Mouse (Mus musculus) lung, adult 18-20 months (tissue): ENCODE results near the gene Frem3.
A peak's percentile ranks its signal among the peaks of the same experiment; 100 is the strongest.

ENCODE experiments used
- DNase-seq, 2 experiments: peaks; one replicate each; pipeline ENCODE4 v3.0.0; 2022; ENCODE audit warnings: mixed read lengths in 2 of 2

The Frem3 gene

DNA sequence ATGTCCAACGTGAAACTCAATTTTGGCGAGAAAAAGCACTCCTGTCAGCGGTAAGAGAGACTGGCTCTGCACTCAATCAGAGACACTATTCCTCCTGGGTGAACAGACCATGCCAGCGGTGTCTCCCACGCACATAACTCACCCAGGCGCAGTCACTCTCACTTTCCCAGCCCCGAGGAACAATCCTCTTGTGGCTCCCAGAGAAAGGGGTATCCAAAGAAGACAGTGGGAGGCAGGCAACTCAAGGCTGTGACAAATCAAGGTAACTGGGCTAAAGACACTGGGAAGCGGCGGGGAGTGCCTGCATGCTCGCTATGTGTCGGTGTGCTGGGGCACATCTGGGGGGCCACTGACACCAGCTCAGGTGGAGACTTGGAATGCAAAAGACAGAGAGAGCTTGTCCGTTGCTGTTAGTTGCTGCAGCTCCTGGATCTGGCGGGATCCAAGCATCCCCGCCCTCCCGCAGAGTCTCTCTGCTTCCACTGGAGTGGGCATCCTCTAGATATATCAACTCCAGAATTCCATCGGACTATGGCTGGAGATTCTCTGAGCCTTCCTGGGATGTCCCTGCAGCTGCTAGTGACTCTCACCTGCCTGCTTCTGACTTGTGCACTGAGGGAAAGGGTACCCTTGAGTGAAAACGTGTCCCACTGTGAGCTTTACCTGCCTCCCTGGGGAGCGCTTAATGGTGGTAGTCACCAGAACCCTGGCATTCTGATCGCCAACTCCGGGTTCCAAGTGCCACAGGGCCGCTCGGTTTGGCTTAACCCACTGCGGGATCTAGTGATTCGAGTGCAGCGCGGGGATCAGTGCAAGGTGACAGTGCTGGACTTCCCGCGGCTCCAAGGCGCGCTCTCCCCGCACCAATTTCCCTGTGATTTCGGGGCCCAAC lies at the start of gene Frem3:
Gene Frem3 (plus strand): TSS at position 532 of the 892 bp plus-strand sequence.
- DNase-seq: no peak

DNA sequence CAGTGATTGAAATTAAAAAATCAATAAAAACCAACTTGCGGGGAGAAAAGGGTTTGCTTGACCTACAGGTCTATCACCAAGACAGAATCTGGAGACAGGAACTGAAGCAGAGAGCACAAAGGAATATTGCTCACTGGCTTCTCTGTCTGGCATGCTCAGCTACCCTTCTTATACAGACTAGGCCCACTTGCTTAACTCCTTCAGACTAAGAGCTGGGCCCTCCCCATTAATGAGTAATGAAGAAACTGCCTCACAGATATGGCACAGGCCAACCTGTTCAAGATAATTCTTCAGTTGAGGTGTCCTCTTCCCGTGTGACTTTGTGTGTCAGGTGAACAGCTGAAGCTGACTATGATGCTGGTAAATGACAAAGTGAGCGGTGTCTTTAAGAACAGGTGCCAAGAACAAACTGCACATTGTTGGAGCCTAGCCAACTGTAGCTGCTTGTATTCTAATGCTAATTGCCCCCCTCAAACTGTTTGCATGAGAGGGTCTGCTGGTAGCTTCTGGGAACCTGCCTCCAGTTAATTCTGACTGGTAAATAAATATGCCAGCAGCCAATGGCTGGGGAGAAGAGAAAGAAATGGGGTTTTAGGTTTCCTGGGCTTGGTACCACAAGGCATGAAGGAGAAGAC lies 46.6 kb upstream of the Frem3 start:
- DNase-seq: no peak

DNA sequence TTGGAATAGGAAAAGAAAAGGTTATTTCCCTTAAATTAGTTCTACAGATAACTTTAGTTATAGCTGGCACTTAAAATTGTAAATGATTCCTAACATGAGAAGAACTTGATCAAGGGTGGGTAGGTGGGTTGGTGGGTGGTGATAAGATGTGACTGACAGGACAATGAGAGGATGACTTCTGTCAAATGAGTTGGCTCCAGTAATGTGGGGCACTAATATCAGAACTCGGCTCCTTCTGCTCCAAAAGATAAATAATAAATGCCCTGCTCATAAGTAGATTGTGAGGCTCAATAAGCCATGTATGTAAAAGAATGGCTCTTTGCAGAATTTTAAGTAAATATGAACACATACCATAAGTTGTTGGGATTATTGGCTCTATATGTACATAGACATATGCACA lies 43.4 kb upstream of the Frem3 start:
- no peak for DNase-seq

DNA sequence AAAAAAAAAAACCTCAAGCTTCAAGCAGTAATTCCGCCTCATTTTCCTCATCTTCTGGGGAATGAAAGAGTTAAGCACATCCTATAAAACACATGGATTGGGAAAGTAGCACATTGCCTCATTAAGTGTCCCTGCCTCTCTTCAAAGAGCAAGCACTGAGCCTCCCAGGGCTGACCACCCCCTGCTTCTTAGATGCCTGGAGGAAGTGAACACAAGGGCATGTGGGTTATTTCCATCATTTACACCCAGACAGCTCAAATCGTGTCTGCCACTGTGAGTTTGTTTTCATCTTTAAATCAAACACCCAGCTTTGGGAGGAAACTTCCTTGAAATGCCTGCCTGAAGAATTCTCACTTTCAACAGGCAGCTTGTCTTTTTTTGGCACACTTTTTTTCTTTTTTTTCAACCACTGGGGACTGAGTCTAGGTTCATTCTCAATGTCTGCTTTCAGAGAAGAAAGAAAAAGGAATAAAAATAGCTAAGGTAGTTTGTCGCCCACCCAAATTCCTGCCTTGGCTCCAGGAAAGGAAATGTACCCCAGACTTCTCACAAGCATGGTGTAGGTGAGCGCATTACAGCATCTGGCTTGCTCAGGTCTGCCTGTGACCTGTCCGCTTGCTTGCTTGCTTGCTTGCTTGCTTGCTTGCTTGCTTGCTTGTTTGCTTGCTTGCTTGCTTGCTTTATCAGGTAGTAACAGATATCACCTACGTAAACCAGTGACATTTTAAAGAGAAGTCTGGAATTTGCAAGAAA lies 42.5 kb upstream of the Frem3 start:
- no peak for DNase-seq

DNA sequence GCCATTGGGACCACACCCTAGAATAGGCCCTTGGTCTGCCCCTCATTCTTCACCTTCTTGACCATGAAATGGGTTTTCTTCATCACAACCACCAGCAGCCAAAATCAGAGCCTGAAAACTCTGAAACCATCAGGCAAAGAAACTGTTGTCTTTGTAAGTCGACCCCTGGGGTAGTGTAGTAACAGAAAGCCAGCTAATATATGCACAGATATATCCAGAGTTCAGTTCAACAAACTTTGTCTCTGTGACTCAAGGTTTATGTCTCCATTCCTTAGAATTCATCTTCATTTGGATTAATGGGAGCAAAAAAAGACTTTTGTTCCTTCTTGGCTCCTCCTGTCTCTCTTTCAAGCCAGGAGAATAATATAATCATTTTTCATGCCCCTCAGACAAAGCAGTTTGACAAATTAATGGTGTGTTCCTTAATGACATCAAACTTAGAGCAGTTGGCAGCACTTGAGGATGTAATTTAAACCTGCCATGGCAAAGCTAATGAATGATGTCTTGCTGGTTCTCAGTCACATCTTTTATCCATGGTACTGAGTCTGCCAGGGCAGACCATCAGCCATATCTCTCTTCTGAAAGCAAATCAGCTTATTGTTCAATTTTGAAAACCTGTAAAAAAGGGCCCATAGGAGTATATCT lies 38.3 kb upstream of the Frem3 start:
- DNase-seq: no peak

DNA sequence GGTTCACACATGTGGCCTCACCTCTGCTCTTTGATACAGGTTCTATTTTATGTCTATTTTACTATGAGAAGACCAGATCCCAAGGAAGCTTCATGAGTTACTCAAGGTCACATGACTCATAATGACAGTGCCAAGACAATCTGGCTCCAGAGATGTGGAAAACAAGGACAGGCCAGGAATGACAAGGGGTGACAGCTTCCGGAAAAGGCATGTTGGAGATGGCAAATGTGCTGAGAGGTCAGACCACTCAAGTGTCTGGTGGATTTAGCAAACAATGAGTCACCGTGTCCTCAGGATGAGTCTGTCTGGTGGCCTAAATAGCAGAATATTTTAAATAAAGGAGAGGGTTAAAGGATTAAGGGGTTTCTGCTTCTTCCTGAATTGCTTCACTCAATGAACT lies 33.8 kb upstream of the Frem3 start:
- DNase-seq: no peak

DNA sequence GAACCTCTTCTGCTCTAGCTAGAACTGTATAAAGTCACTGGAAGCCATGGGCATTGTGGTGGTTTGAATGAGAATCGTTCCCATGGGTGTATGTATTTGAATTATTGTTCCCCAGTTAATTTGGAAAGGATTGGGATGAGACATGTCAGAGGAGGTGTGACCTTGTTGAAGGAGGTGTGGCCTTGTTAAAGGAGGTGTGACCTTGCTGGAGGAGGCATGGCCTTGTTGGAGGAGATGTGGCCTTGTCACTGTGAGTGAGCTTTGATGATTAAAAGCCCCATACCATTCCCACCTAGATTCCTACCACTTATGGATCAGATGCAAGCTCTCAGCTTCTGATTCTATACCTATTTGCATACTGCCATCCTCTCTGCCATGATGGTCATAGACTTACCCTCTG lies 31.8 kb upstream of the Frem3 start:
- DNase-seq: no peak

DNA sequence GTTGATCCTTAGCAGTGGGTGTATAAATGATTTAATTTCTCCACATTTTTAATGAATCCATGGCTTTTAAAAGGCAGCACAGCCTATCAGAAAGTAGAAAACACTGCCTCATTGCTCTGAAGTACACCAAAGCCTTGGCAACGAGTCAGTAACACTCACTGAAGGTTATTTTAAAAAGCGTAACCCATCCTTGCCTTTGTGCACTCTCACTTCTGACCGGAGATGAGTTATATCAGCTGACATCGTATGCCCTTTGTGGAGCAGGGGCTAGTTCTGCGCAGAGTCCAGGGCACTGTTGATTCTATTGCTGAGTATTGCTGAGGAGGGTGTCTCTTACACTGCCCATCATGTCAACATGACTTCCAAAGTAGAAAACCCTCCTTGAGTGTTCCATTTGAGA lies 18.3 kb upstream of the Frem3 start:
- DNase-seq: no peak

DNA sequence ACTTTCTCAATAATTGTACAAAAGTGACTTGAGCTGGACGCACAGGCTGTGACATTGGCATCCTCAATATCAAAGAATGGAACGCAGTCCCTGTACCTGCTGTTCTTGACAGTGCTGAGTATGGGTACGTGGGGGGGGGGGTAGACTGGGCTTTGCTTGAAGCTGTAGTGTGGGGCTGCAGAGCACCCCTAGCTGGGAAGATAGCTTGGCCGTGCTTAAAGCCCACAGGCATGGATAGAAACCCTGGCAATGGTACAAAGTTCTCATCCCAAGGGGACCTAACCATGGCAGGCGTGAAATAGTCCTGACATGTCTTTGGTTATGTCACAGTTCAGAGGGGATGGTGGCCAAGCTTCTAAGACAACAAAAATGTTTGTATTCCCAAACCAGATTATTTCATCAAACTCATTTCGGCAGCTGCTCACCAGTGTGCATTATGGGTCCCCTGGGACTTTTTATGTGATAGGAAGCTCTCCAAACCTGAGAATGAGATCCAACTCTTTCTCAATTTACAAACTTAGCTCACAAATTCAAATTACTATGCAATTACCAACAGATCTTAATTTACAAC lies 10.2 kb upstream of the Frem3 start:
- DNase-seq: no peak

DNA sequence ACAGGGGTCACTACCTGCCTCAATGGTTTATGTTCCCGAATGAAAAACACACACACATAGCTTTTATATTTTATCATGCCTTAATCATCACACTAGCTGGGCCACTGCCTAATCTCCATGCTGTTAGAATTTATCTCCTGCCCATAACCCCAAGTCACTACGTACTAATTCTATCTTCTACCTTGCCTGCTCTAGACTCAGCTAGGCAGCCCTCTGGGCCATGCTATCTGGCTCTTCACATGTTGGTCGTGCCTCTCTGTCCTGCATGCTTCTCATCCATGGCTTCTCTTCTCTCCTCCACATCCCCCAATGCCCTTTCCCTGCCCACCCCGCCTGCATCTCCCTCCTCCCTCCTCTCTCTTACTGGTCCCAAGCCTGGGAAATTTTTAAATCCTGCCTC lies 9.0 kb upstream of the Frem3 start:
- no peak for DNase-seq

DNA sequence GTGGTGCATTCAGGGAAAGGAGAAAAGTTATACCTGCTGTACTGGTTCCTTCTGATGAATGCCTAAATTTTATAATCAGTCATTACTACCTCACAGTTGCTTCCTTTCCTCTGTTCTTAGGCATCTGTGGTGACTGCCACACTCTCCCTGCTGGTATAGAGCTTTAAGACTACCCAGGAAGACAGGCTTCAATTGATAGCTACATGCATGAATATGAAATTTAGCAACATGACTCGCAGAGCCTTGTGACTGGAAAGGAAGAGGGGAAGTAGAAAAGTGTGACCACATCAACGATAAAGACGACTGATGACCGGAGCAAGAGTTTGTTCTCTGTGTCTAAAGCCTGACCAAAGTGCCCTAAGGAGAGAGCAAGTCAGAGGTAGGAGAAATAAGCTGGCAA lies 3.8 kb upstream of the Frem3 start:
- DNase-seq: no peak

DNA sequence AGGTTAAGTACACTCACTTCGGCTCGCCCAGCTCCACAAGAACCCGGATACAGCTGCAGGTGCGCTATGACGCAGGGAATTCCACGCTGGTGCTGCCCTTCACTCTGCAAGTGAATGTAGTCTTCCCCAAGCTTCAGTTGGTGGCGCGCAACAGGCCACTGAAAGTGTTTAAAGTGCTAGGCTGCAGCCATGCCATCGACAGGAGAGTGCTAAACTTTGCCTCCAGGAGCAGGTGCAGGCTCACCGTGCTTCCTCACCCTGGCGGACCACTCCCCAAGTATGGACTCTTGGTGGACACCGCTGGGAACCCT lies 516 bp downstream of the Frem3 start:
- DNase-seq: no peak

DNA sequence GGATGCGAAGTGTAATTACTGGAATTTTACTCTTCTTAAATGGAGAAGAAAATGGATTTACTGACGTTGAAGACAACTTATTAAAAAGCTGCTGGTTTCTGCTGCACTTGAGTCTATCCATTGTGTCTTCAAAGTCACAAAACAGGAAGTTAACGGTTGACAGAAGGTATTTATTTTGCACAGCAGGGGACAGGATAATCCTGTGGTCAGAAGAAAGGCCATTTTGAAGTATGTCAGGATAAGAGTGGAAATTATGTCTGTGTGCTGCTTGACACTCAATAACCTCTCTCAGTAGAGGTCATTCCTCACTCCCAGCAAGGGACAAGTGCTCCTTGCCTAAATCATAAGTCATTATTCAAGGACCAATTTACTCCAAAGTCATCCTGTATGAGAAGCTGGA lies 8.9 kb downstream of the Frem3 start:
- no peak for DNase-seq

DNA sequence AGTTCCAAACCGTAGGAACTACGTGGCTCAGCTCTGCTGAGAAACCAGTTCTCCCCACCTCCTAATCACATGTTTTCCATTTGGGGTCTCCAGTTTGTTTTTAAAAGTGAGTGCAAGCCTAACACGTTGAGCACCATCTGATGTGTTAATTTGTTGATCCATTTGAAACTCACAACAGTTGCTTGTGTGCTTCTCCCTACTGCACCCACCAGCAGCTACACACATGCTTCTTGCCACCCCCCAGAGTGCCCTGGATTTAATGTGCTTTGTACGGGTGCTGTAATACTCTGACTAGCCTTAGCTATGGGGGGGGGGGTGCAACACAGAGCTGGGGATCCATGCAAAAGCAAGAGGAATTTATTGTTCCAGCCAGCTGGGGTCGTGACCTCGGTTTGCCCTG lies 36.5 kb downstream of the Frem3 start:
- no peak for DNase-seq

DNA sequence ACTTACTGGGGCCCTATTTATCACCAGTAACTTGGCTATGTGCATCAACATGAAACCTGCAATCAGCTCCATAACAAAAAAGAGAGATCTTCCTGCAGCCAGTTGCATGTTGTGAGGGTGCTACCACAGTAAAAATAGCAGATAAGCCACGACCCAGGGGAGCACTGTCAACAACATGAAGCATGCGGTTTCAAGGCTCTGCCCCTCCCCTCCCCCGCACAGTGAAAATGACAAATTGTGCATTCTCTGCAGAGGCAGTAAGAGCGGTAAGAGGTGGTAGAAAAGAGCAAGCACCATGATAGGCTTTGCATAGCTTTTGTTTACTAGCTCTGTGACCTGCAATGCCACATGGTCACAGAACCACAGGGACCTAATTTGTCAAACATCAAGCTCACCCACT lies 46.8 kb downstream of the Frem3 start:
- DNase-seq: no peak

DNA sequence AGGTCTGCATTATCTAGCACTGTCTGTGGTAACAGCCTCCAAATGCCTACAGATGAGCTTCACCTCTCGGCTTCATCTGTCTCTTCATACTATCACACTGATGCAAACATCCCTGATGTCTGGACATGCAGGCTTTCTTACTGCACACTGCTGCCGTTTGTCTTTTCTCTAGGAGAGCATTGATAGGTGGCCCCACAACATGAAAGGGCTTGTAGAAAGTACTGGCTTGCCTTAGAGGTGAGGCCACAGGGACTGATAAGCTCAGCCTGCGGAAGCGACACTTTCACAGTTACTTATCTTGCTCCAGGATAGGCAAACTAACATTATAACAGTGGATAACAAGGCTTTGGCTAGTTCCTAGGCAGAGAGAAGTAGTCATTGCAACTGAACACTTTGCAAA lies 50.2 kb downstream of the Frem3 start:
- DNase-seq: no peak

DNA sequence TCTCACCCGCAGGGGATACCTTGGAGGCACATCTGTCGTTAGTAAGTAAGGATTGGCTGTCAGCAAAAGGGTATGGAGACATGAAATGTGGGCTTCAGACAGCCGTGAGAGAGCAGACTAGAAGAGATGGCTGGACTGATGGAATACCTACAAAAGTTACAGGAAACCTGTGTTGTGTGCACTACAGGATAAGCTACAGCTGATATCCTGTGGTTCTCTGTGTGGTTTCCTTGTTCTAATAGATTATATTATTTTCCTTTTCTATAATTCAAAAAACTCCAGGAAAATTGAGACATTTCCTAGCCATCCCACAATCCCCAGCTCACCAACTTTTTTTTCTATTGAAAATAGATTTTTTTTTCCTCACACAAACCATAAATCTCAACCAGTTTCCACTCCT lies 52.6 kb downstream of the Frem3 start:
- no peak for DNase-seq

DNA sequence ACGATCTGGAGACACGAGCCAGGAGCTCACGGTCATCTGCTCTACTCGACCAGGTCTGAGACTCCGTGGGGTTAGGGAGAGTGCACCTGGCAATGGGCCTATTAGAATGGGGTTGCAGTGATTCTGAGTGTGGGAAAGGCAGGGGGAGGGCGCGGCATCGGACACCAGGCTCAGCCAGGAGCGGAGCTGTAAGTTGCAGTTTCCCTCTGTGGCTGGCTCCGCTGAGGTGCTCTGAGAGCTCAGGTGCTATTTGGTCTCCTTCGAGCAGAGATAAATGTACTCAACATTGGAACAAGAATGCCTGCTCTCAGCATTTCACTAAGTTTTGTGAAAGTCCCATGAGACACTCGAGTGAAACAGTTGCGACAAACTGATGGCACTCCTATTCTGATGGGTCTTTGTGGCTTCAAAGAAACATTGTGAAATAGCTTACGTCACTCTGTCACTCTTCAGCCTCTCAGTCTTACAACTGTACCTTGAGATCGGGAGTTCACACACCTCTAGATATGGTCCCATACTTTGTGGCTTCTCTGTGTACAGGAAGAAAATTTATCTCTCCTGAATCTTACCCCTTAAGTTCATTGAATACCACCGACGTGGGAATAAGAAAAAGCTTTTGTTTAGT lies 58.5 kb downstream of the Frem3 start:
- DNase-seq: peak in 1 of 2 experiments; percentile 2

DNA sequence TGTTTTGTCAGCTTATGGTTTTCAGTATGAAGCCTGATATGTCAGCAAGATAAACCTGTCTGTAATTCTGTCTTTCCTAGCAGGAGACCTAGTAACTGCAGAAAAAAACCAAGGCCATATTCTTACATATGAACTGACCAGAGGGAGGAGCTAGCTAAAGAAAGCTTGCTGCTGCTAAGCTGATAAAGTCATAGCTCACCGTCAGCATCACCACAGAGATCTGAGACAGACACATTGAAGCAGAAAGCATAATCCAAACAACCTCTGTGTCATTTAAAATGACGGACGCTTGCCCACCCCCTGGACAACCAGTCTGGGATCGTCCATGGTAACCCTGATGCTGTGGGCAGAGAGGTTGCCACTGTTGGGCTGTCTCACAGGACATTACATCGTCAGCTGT lies 71.7 kb downstream of the Frem3 start:
- DNase-seq: no peak

DNA sequence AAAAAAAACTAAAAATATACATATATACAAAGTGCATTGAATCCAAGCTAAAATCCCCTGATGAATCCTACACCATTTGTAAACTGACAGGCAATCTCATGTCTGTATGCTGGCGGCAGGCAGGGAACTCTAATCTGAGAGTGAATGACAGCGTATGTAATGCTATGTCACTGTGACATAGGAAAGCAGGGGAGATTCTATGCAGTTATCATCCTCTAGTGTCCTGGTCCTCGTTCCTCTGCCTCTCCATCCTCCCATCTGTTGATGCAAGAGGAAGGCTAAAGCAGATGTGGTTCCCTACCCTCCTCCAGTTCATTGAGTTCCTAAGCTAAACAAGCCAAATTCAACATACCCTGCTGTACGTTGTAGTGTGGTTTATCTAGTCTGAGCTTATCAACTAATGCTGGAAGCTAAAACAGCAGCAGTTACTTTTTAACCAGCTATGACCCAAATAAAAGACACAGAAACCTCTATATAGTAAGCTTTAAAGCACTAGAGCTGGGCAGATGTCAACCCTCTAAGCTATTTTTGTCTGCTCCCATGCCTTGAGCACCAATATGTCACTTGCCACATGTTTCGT lies 73.0 kb downstream of the Frem3 start:
- DNase-seq: no peak

DNA sequence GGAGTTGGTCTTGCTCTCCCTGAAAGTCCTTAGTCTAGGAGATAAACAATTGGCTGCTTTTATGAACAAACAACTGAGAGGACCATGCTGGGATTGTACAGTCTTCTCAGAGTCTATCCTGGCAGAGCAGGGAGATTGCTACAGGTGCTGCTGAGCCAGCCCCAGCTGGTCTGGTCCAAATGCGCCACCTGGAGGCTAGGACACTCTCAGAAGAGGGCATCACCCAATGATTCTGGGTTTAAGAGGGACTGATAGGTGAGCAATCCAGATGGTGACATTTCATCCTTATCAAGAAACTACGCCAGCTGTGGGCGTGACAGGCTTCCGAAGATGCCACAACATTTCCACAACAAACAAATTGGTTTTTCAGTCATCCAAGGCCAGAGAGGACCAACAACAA lies 77.3 kb downstream of the Frem3 start:
- DNase-seq: peak; percentile 32 to 52

DNA sequence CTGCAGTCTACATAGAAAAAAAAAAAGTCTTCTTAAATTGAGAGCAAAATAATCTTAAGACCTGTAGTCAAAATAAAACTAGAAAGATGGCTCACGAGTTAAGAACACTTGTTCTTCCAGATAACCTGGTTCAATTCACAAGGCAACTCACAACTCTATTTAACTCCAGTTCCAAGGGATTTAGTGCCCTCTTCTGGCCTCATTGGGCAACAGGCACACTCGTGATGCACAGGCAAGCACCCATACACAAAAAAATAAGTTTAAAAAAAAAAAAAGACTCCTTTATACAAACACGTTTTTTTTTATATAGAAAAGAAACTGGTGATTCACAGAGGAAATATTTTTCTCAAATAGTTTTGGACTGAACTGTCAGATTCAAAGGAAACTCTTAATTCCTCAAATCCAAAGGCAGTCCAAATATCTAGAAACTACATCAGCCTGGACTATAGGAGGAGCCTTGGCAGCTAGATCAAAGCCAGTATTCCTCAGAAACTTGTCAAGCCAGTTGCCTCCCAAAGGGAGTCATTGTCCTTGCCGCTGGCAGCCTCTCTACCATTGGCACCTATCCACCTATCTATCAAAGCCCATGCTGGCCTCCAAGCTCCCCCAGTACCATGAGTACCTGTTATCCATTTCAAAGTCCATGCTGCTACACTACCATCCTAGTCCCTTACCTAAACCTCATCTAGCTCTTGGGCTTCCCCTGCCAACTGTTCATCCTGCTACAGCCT lies 100.0 kb downstream of the Frem3 start:
- DNase-seq: no peak
